Mouse (Mus musculus) limb, embryonic 14.5 days (tissue): Measurements from ENCODE around the gene Gm28048. TPM values are rescaled to one million over a fixed set of nuclear protein-coding genes. Genes with fewer than 3 reads are reported as not detected.

Source experiments
- ATAC-seq: fragments of 200-750 bp; cut with Nextera tagmentation; 2 replicates; pipeline ENCODE4 v1.8.0; 2017; ENCODE audit warnings: low read depth, moderate number of reproducible peaks, moderate TSS enrichment; ENCODE audit not compliant: low FRiP score
- DNase-seq: peaks from one replicate; pipeline ENCODE4 v3.0.0-alpha.2; 2015; ENCODE audit warnings: low spot score
- H3K27ac ChIP-seq: fragments of 300-500 bp; sonication (generic); replicated peaks from 2 replicates; pipeline ENCODE4 v1.5.1; 2014; ENCODE audit warnings: low read depth, mild to moderate bottlenecking, low read length, moderate library complexity, mixed read lengths
- H3K27me3 ChIP-seq: fragments of 300-500 bp; sonication (generic); 2 replicates; pipeline ENCODE4 v1.6.1; 2014; ENCODE audit warnings: low read length, mixed read lengths; ENCODE audit not compliant: control insufficient read depth, insufficient read depth
- H3K36me3 ChIP-seq: fragments of 300-500 bp; sonication (generic); 2 replicates; pipeline ENCODE4 v1.6.1; 2014; ENCODE audit warnings: mild to moderate bottlenecking, low read length, moderate library complexity, mixed read lengths; ENCODE audit not compliant: control insufficient read depth, insufficient read depth
- H3K4me1 ChIP-seq: fragments of 300-500 bp; sonication (generic); 2 replicates; pipeline ENCODE4 v1.6.1; 2014; ENCODE audit warnings: antibody characterized with exemption, low read length, mixed read lengths; ENCODE audit not compliant: control insufficient read depth, insufficient read depth
- H3K4me2 ChIP-seq: fragments of 300-500 bp; sonication (generic); replicated peaks from 2 replicates; pipeline ENCODE4 v1.6.1; 2014; ENCODE audit warnings: low read depth, mild to moderate bottlenecking, low read length, moderate library complexity; ENCODE audit not compliant: severe bottlenecking
- H3K4me3 ChIP-seq: fragments of 300-500 bp; sonication (generic); replicated peaks from 2 replicates; pipeline ENCODE4 v1.5.1; 2014; ENCODE audit warnings: low read length
- H3K9ac ChIP-seq: fragments of 300-500 bp; sonication (generic); 2 replicates; pipeline ENCODE4 v1.6.1; 2014; ENCODE audit warnings: mild to moderate bottlenecking, low read depth, low read length, moderate library complexity; ENCODE audit not compliant: severe bottlenecking
- H3K9me3 ChIP-seq: fragments of 300-500 bp; sonication (generic); 2 replicates; pipeline ENCODE4 v1.6.1; 2016; ENCODE audit warnings: low read length; ENCODE audit not compliant: control insufficient read depth
- POLR2A ChIP-seq: fragments of 200-500 bp; IDR thresholded peaks from 2 replicates; pipeline ENCODE4 v1.8.0; 2012; ENCODE audit warnings: inconsistent platforms, mild to moderate bottlenecking, moderate library complexity, borderline replicate concordance; ENCODE audit not compliant: insufficient read depth, insufficient read length; ENCODE audit errors: extremely low read depth
- WGBS: fragments of 180-500 bp; shearing (Covaris S2); extraction: QIAGEN DNeasy Blood & Tissue Kit; methylation state at CpG from one replicate; pipeline ENCODE4 v1.1.7; 2014; 5-methylcytosine and 5-hydroxymethylcytosine counted together
- polyA plus RNA-seq, 2 experiments: library from polyadenylated mRNA; depleted of rRNA in 1 of 2; stranded (reverse) in 1 of 2; unstranded in 1 of 2; fragments of >200 nt; fragmentation: Nextera tagmentation in 1 of 2; extraction: Ambion mirVana in 1 of 2; gene quantifications; 2 replicates each; pipeline versions ENCODE4 v1.2.1 to v1.2.3; 2012 to 2014

Gm28048 gene
- polyA plus RNA-seq, 2 experiments, result 2.4 to 10.4 TPM

DNA sequence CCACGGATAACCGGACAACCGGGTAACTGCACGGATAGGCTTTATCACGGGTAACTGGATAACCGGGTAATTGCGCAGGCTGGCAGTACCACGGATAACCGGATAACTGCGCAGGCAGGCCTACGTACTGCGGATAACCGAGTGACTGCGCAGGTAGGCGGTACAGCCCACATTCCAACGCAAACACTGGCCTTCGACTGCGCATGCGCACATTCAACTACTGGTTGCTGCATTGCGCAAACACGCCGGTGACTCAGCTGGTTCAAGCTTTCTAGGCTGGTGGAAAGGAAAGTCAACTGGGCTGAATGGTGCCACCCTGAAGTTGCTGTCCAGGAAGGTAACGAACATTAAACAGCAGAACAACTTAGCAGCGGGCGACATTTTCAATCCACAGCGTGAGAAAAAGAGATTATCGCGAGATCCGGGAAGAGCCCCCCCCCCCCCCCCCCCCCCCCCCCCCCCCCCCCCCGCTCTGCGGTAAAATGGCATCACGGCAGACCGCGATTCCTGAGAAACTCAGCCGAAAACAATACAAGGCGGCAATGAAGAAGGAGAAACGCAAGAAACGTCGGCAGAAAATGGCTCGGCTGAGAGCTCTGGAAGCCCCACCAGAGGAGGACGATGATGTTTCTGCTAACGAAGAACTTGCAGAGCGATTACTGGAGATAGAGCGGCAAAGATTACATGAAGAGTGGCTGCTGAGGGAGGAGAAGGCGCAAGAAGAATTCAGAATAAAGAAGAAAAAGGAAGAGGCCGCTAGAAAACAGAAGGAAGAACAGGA is 9.0 kb downstream of the Gm28048 start:
- Histone ChIP-seq H3K27ac (peak overlapping the region; percentile 76; the same call in 1 of the 2 replicates), H3K27me3 (no peaks in the 10 kb centered on the region), H3K4me3 (peak overlapping the region; percentile 54), H3K4me2 (peak overlapping the region; percentile 62), H3K36me3 (peaks cover 21% of the 10 kb centered on the region; the same call in 1 of the 2 replicates), H3K4me1 (peaks cover 14% of the 10 kb centered on the region), H3K9me3 (peaks cover 39% of the 10 kb centered on the region), H3K9ac (peak overlapping the region; percentile 62)
- WGBS, result 60% methylated on average over 44 of the region's 46 CpGs
- no peak for TF ChIP-seq POLR2A
- peak; percentile 81 for DNase-seq
- ATAC-seq, result peak; percentile 60

DNA sequence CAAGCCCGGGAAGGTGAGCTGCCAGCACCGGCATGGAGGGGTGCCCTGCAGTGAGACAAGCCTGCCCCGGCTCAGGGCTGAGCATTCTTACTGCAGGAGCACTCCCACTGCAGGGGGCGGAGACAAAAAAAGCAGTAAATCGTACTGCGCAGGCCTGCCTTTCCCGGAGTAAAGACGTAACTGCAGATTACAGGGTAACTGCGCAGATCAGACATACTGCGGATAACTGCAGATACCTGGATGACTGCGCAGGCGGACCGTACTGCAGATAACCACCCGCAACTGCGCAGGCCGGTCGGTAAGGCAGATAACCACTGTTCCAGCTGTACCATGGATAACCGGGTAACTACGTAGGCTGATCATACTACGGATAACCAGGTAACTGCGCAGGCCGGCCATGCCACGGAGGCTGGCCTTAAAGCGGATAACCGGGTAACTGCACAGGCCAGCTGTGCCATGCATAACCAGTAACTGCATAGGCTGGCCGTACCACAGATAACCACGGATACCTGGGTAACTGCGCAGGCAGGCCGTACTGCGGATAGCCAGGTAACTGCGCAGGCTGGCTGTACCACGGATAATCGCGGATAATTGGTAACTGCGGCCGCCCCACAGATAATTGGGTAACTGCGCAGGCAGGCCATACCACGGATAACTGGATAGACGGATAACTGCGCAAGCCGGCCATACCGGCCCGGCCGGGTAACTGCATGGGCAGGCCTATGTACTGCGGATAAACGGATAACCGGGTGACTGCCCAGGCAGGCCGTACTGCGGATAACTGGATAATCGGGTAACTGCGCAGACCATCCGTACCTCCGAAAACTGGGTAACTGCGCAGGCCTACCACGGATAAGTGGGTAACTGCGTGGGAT is 9.8 kb downstream of the Gm28048 start, which contains the start of gene Zrsr1:
Zrsr1 (plus strand) TSS at position 171 of the 875 bp plus-strand sequence.
- peaks cover 14% of the 10 kb centered on the region for H3K4me1 ChIP-seq
- 50% methylated on average over 56 of the region's 56 CpGs for WGBS
- H3K9ac ChIP-seq, result peak within 1 kb of the TSS; percentile 62
- H3K4me3 ChIP-seq, result peak within 1 kb of the TSS; percentile 54
- peak; percentile 65 for DNase-seq
- peak within 1 kb of the TSS; percentile 76; the same call in 1 of the 2 replicates for H3K27ac ChIP-seq
- H3K27me3 ChIP-seq, result no peaks in the 10 kb centered on the region
- peaks cover 15% of the 10 kb centered on the region; the same call in 1 of the 2 replicates for H3K36me3 ChIP-seq
- TF ChIP-seq POLR2A, result no peak
- peak within 1 kb of the TSS; percentile 62 for H3K4me2 ChIP-seq
- peak; percentile 78 for ATAC-seq
- peaks cover 39% of the 10 kb centered on the region for H3K9me3 ChIP-seq

DNA sequence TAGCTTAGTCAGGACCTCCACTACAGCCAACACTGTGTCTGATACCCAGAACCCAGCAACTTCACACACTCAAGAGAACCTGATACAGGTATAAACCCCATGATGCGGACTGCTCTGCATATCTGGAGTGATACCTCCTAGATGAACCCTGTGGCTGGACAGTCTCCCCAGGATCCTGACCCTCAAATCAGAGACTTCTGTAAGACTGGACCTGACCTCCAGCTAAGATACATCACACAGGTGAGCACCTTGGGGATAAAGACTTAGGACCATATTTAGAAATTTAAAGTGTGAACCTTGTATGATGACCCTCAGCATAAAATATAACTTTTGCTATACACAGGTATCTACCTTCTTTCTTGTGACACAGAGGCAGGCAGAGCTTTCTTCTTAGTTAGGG is 11.3 kb downstream of the Gm28048 start:
- peaks cover 7% of the 10 kb centered on the region; the same call in 1 of the 2 replicates for H3K36me3 ChIP-seq
- no peak overlapping the region for H3K9ac ChIP-seq
- no peaks in the 10 kb centered on the region for H3K27me3 ChIP-seq
- no peak overlapping the region for H3K4me3 ChIP-seq
- H3K4me1 ChIP-seq, result peaks cover 9% of the 10 kb centered on the region
- no peak overlapping the region for H3K27ac ChIP-seq
- no peak overlapping the region for H3K4me2 ChIP-seq
- ATAC-seq (no peak), DNase-seq (no peak)
- whole genome bisulfite sequencing, result 96% methylated on average over 1 of the region's 1 CpGs
- TF ChIP-seq POLR2A, result no peak
- H3K9me3 ChIP-seq, result peaks cover 39% of the 10 kb centered on the region

DNA sequence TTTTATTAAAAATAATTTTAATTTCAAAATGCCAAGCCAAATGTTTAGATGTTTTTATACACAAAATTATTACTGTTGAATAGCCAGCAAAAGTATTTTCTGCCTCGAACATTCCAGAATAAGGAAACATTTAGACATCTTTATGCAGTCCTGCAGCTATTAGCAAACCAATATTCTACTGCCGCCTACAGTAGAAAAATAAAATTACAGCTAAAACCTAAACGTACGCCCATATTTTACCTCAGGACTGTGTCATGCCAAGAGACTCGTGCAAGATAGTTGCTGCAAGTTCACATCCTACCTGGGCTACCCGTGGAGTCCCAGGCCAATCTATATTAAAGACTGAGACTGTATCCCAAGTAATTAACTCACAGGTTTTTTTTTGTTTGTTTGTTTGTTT is 12.4 kb downstream of the Gm28048 start:
- 58% methylated on average over 6 of the region's 6 CpGs for WGBS
- no peak for TF ChIP-seq POLR2A
- no peak for ATAC-seq
- Histone ChIP-seq H3K27ac (no peak overlapping the region), H3K27me3 (no peaks in the 10 kb centered on the region), H3K36me3 (peaks cover 7% of the 10 kb centered on the region; the same call in 1 of the 2 replicates), H3K9me3 (peaks cover 39% of the 10 kb centered on the region), H3K9ac (no peak overlapping the region), H3K4me2 (no peak overlapping the region), H3K4me3 (no peak overlapping the region), H3K4me1 (peaks cover 6% of the 10 kb centered on the region; the same call in 1 of the 2 replicates)
- peak; percentile 33 for DNase-seq

DNA sequence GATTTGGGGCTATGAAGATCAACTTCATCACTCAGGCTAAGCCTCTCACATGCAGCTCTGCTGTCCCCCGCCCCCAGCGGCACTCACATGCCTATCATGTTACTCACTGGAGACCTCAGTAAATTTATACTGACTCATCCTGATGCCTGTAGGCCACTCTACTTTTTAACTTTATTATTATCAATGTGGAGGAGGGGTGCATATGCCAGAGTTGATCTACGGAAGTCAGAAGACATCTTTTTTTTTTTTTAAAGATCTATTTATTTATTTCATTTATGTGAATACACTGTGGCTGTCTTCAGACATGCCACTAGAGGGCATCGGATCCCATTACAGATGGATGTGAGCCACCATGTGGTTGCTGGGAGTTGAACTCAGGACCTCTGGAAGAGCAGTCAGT is 16.4 kb downstream of the Gm28048 start:
- Histone ChIP-seq H3K9ac (no peak overlapping the region), H3K9me3 (peaks cover 11% of the 10 kb centered on the region; the same call in 1 of the 2 replicates), H3K4me3 (no peak overlapping the region), H3K36me3 (no peaks in the 10 kb centered on the region), H3K4me2 (no peak overlapping the region), H3K27me3 (no peaks in the 10 kb centered on the region), H3K4me1 (no peaks in the 10 kb centered on the region), H3K27ac (no peak overlapping the region)
- ATAC-seq, result no peak
- peak; percentile 14 for DNase-seq
- TF ChIP-seq POLR2A, result no peak
- 73% methylated on average over 4 of the region's 4 CpGs for WGBS
